Comparison of ENCODE assay signal across 11 mouse cellular contexts in genomic region chr4:55604915-55605314, GRCm38 (mm10).
DNase-seq lines count a peak whose midpoint lies in the region; ATAC-seq lines count a peak whose summit lies in the region.
"Had no signal": no experiment of that assay in that cellular context is flagged by ENCODE, and none has a peak within 500 bp of the region (broad histone marks: within the 10 kb centered on the region; RNA-seq: fewer than 3 reads in every experiment).

No protein-coding gene starts in this region.

- DNase-seq in adrenal gland, postnatal 36 days: peak; percentile 43 to 49
- DNase-seq in heart, adult 9 months (ENCODE audit: low spot score in 2 of 2): peak; percentile 68 to 84
- peak; percentile 48 to 78 for DNase-seq in kidney, postnatal 25 days
- DNase-seq in lung, postnatal 14 days: peak; percentile 71
- no peak for DNase-seq in left cerebral cortex, postnatal 36 days (ENCODE audit: low spot score in 2 of 2)
- no peak for DNase-seq in MN1 (ENCODE audit: low spot score)
- no peak for DNase-seq in midbrain, embryonic 14.5 days
- no peak for DNase-seq in left cerebral cortex, postnatal 4 days
- DNase-seq: thymus, postnatal 14 days had no signal

- H3K27me3 ChIP-seq in midbrain, embryonic 14.5 days (ENCODE audit: control insufficient read depth, insufficient read depth, low read length): no peaks in the 10 kb centered on the region

- H3K9ac ChIP-seq in midbrain, embryonic 14.5 days (replicated peaks; ENCODE audit: low read length): no peak overlapping the region

- intact Hi-C loops in left cerebral cortex, postnatal 36 days (cut with DNase I): no loop called here
- intact Hi-C loops in left cerebral cortex, postnatal 4 days (cut with DNase I): no loop called here

- 94% methylated on average over 11 of the region's 11 CpGs for WGBS in midbrain, embryonic 14.5 days

- no peaks in the 10 kb centered on the region for H3K36me3 ChIP-seq in midbrain, embryonic 14.5 days (ENCODE audit: control insufficient read depth, insufficient read depth, low read length)

- H3K9me3 ChIP-seq in midbrain, embryonic 14.5 days (ENCODE audit: control insufficient read depth, low read length): no peaks in the 10 kb centered on the region

- H3K4me3 ChIP-seq in midbrain, embryonic 14.5 days (replicated peaks; ENCODE audit: low read depth, low read length): no peak overlapping the region
- H3K4me3 ChIP-seq: erythroblast, embryonic 14.5 days had no signal

- H3K4me2 ChIP-seq in midbrain, embryonic 14.5 days (ENCODE audit: low read length): no peak overlapping the region

- H3K27ac ChIP-seq in midbrain, embryonic 14.5 days (replicated peaks; ENCODE audit: low read depth, low read length): no peak overlapping the region
- H3K27ac ChIP-seq: hindbrain, postnatal 0 days had no signal

- no peak for ATAC-seq in midbrain, embryonic 14.5 days (ENCODE audit: low FRiP score, low TSS enrichment)

- H3K4me1 ChIP-seq in midbrain, embryonic 14.5 days (ENCODE audit: control insufficient read depth, insufficient read depth, low read length): no peaks in the 10 kb centered on the region

Comparison
In these comparisons a context has a peak if more than half of its experiments do, and no peak if none do; other contexts are left out.
1. DNase-seq: peak in adrenal gland, postnatal 36 days (2 of 2), heart, adult 9 months (2 of 2), kidney, postnatal 25 days (2 of 2) and lung, postnatal 14 days (single experiment); none in left cerebral cortex, postnatal 36 days (0 of 2), MN1 (single experiment), midbrain, embryonic 14.5 days (single experiment) and left cerebral cortex, postnatal 4 days (single experiment).